Mouse (Mus musculus) skeletal muscle tissue, adult 2 months (tissue): ENCODE measurements around the gene Rap1b.

Experiments
- DNase-seq: peaks from one replicate; pipeline ENCODE4 v3.0.0-alpha.2; 2012; ENCODE audit warnings: low read depth, low spot score

Gene Rap1b

DNA sequence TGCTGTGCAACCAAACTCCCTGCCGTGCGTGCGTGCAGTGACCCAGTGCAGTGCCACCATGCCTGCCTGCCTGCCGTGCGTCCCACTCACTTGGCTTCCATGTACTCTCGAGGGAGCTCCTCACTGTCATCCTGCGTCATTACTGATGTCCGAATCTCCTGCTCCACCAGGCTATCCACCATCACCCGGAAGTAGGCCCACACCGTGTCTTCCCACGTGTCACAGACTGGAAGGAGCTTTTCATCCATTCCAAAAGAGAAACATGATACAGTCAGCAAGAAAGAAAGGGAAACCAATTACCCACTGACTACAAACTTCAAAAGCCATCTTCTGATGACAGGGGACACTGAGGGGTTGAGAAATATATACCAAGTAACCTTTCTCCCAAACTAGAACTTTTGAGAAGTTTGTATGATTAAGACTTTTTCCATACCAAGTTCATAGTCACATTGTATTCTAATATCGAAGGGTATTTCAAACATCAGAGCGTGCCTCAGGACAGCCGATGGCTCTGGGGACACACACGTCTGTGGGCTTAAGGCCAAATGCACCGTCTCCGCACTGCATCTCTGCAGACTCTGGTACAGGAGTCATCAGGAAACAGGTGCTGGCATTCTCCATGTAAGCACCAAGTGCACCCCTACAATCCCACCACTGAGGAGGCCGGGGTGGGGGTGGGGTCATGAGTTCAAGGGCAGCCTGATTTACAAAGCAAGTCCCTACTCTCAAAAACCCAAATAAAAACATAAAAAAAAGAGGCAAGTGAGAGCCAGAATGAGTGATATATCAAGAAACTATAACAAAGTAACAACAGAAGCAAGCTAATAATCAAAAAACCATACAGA is 75.3 kb downstream of the Rap1b start:
- no peak for DNase-seq

GRCm38 (mm10) chr10:117769541-117770285 is 76.1 kb downstream of the Rap1b start:
- no peak for DNase-seq

GRCm38 (mm10) chr10:117768141-117768440 is 77.7 kb downstream of the Rap1b start:
- no peak for DNase-seq

- DNase-seq = no peak
Measured at GRCm38 (mm10) chr10:117767286-117768140, 78.3 kb downstream of the Rap1b start.

GRCm38 (mm10) chr10:117766896-117767160 is 79.0 kb downstream of the Rap1b start:
- no peak for DNase-seq

- no peak for DNase-seq
Measured at GRCm38 (mm10) chr10:117766111-117766895, 79.5 kb downstream of the Rap1b start.

DNA sequence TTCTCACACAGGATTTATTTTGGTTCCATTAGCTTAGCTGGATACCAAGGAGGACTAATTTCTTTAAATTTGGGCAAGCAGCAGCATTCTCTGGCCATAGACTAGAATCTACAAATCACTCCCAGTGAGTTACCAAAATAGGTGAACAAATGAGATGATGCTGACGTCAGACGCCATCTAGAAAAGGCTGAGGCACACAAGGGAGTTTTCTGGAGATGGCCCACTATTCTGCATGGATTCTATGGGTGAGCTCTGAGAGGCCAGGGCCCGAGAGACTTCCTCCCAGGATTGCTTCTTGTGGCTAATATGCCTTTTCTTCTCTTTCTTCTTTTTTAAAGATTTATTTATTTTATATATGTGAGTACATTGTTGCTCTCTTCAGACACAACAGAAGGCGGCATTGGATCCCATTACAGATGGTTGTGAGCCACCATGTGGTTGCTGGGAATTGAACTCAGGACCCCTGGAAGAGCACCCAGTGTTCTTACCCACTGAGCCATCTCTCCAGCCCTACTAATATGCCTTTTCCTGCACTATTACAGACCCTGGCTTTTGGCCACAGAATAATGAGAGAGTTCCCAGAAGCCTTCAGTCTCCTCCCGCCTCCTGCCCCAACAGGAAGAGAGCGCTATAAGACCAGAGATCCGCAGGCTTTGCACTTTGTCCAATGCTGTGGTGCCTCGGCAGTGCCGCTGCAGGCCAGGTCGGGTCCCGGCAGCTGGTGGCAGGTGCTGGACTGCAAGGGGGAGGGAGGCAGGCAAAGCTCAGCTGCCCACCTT is 80.5 kb downstream of the Rap1b start:
- no peak for DNase-seq

DNA sequence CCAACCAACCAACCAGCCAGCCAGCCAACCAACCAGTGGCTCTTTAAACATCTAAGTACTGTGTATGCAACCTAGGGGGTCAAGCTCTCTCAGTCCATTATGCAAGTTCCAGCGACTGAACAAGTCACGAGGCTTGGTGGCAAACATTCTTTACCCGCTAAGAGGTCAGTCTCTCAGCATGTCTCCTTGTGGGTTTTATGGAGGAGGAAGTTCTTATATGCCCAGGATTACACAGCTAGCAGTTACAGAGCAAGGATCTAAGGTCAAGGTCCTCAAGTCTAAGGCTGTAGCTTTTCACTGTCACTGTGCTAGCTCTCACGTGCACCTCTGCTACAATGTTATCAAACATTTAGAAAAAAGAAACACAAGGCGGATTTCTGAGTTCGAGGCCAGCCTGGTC is 81.2 kb downstream of the Rap1b start:
- no peak for DNase-seq
